Mouse (Mus musculus) kidney, adult 8-10 months (tissue): Measurements from ENCODE around the gene Tmem270.
A peak's percentile ranks its signal among the peaks of the same experiment; 100 is the strongest.
"Not testable (repeated sequence)": the region's sequence is repeated elsewhere in the genome, so short reads cannot be mapped to it uniquely, and the experiment has no call there.

Experiments
- DNase-seq, 2 experiments: peaks; one replicate each; pipeline ENCODE4 v3.0.0; 2022

Tmem270 gene

DNA sequence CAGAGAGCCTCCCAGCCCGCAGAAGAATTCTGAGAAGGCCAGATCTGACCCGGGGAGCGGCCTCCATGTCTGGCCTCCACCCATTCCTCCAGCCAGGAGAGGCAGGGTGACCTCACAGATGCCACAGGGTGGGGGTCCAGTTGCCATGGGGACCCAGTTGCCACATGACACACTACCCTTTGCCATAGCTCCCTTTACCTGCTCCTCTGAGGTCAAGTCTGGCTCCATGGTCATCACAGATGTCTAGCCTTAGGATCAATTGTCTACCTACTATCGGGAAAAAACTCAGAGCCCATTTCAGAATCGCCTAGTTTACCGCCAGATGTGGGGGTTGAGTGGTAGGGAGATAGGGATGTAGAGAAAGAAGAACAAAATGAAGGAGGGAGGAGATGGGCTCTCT lies at the start of gene Tmem270:
Gene Tmem270, minus strand, starts transcription at position 101 of the 400 bp plus-strand sequence.
- no peak for DNase-seq

DNA sequence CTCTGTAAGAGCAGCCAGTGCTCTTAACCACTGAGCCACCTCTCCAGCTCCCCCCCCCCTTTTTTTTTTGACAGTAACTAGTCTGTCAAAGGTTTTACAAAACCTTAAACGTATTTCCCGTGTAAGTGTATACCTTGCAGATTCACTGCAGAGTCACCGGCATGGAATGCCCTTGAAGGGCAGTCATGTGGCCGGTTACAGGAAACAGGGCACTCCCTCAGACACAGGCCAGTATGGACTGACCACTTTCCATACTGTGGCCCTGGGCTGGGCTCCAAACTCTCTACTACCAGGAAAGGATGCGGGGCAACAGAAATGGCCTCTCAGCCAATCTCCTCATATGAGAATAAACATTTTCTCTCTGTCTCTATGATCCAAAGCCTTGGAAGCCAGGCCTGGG lies 49.0 kb upstream of the Tmem270 start:
- no peak for DNase-seq

GRCm38 (mm10) chr5:134951053-134951884 lies 44.7 kb upstream of the Tmem270 start:
- DNase-seq: no peak

DNA sequence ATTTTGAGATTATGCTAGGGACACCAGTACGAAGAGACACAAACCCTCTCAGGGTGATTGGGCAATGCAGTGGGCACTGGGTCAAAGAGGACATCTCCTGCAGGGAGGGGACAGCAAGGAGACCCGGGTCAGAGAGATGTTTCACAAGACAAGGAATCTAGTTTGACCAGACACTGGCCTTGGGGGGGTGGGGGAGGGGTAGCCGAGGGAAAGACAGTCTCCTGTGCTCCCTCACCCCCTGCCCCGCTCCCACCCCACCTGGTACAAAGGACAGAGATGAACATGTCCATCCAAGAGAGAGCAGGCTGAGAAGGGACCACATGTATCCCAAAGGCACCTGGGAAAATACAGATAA lies 41.5 kb upstream of the Tmem270 start:
- DNase-seq: no peak

- no peak for DNase-seq
Observed at GRCm38 (mm10) chr5:134947420-134948084, 41.0 kb upstream of the Tmem270 start.

GRCm38 (mm10) chr5:134946857-134947255 lies 40.3 kb upstream of the Tmem270 start, which contains the start of gene Cldn4:
TSS of gene Cldn4 (minus strand) at chr5:134946934.
- peak; percentile 28 to 38 for DNase-seq

DNA sequence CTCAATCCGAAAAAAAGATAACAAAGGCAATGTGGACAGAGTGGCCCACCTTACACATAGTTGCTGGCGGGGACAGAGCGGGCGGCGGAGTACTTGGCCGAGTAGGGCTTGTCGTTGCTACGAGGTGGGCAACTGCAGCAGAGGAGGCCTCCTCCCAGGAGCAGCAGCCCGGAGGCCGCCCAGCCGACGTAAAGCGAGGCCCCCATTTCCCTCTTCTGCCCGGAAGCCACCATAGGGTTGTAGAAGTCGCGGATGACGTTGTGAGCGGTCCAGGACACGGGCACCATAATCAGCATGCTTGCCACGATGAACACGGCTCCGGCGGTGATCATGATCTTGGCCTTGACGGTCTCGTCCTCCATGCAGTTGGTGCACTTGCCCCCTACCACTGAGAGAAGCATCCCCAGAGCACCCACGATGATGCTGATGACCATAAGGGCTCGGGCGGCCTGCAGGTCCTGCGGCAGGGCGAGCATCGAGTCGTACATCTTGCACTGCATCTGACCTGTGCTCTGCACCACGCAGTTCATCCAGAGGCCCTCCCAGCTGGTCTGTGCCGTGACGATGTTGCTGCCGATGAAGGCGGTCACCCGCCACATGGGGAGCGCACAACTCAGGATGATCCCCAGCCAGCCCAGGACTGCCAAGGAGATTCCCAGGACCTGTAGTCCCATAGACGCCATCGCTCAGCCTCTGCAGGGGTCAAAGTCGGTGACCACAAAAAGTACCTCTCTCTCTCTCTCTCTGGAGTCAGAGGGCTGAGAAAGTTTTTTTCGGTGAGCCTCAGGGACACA lies 39.7 kb upstream of the Tmem270 start:
- DNase-seq: no peak

DNA sequence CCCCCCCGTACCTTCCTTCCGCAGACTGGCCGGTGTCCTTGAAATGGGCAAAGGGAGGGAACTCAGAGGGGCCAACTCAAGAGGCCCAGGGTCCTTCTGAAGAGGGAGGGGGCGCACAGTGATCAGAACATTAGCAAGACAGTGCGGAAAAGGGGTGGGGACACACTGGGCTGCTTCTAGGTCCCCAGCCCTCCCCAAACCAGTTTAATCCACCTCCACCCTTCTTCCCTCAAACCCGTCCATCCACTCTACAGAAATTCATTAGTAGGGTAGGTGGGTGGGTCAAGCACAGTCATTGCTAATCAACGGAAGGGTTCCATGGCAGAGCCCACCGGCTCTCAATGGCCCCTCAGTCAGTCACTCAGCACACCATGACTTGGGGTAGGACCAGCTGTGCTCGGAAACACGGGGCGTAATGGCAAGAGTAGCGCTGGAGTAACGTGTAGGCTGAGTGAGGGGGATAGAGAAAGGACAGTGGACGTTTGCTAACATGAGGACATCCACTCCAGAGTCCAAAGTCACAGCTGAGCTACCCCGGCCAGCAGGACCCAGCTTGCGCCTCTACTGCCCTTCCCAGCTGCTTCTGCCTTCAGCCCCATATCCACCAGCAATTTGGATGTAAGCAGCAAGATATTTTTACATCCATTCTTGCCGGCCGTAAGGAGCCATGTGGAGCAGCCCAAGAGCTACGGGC lies 38.9 kb upstream of the Tmem270 start:
- no peak for DNase-seq

GRCm38 (mm10) chr5:134944179-134944578 lies 37.6 kb upstream of the Tmem270 start:
- no peak for DNase-seq

DNA sequence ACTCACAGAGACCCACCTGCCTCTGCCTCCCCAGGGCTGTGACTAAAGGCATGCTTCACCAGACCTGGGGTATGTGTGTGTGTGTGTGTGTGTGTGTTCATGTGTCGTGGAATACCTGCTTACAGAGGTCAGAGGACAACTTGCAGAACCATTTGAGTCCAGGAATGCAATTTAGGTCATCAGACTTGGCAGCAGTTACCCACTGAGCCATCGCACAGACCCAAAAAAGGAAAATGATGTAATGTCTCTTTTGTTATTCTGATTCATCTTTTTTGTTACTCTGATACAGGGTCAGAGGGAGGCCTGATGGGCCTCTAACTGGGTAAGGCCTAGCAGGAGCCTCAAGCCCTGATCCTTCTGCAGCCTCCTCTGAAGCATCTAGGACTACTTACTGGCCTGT lies 36.2 kb upstream of the Tmem270 start:
- peak in 1 of 2 experiments; percentile 48 for DNase-seq

- peak in 1 of 2 experiments; percentile 48 for DNase-seq
Observed at GRCm38 (mm10) chr5:134941472-134942209, 35.1 kb upstream of the Tmem270 start.

DNA sequence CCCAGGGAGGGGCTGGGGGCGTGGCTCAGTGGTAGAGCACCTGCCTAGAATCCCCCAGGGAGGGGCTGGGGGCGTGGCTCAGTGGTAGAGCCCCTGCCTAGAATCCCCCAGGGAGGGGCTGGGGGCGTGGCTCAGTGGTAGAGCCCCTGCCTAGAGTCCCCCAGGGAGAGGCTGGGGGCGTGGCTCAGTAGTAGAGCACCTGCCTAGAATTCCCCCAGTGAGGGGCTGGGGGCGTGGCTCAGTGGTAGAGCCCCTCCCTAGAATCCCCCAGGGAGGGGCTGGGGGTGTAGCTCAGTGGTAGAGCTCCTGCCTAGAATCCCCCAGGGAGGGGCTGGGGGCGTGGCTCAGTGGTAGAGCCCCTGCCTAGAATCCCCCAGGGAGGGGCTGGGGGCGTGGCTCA lies 33.0 kb upstream of the Tmem270 start:
- DNase-seq: not testable (repeated sequence)

DNA sequence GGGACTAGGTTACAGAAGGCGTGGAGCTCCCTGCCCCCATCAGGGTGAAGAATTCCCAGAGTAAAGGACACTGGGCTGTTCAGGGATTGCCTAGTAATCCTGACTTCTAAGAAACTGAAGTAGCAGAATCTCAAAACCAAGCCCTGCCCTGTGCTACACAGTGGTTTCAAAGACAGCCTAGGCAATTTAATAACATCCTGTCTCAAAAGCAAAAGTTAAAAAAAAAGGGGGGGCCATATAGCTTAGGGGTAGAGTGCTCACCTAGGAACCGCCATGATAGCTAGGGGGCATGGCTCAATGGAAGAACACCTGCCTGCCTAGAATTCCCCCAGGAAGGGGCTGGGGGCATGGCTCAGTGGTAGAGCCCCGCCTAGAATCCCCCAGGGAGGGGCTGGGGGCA lies 32.5 kb upstream of the Tmem270 start:
- no peak for DNase-seq

- DNase-seq: no peak
Observed at GRCm38 (mm10) chr5:134936626-134937185, 30.2 kb upstream of the Tmem270 start.

- no peak for DNase-seq
Observed at GRCm38 (mm10) chr5:134936051-134936450, 29.5 kb upstream of the Tmem270 start.

DNA sequence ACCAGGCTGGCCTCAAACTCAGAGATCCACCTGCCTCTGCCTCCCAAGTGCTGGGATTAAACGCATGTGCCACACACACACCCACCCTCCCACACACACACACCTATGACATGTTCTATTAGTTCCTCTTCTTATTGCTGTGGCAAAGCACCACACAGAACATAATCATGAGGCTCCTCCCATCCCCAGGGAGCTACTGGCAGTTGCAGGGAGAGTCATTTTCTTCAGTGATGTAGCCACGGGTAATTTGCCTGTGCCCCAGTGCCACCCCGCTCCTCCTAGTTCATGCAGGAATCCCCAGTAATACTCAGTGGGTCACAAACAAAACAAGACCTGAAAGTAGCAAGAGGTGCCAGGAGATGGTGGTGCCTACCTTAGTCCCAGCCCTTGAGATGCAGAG lies 28.1 kb upstream of the Tmem270 start:
- DNase-seq: no peak

DNA sequence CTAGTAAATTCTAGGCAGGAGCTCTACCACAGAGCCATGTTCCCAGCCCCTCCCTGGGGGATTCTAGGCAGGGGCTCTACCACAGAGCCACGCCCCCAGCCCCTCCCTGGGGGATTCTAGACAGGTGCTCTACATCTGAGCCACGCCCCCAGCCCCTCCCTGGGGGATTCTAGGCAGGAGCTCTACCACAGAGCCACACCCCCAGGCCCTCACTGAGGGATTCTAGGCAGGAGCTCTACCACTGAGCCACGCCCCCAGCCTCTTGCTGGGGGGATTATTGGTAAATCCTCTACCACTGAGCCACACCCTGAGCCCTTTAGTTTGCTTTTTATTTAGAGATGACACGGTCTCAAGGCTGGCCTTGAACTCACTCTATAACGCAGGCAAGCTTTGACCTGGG lies 27.2 kb upstream of the Tmem270 start:
- not testable (repeated sequence) for DNase-seq

DNA sequence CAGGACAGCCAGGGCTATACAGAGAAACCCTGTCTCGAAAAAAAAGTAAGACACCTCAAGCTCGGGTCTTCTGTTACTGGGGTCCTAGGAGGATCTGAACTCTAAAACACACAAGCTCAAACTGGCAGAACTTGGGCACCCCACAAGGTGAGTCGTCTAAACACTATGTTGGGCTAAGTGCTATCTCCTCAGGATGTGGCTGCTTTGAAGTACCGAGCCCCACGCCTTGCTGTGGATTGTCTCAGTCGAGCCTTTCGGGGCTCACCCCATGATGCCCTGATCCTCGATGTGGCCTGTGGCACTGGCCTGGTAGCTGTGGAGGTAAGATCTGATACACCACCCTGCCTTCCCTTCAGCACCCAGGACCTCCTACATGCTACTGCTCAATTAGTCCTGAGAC lies 26.7 kb upstream of the Tmem270 start:
- no peak for DNase-seq

DNA sequence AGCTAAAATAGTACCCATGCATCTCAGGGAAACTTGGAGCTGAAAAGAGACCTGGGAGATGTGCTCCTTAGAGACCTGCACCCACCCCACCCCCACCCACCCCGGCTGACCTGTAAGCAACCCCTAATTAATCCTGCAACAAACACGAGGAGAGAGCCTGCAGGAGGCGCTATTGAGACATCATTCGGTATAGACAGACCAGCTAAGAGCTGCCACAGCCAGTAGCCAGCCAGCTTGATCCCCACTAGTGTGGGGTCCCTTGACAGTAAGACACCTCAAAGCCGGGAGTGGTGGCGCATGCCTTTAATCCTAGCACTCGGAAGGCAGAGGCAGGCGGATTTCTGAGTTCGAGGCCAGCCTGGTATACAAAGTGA lies 26.4 kb upstream of the Tmem270 start:
- DNase-seq: peak; percentile 56 to 66

DNA sequence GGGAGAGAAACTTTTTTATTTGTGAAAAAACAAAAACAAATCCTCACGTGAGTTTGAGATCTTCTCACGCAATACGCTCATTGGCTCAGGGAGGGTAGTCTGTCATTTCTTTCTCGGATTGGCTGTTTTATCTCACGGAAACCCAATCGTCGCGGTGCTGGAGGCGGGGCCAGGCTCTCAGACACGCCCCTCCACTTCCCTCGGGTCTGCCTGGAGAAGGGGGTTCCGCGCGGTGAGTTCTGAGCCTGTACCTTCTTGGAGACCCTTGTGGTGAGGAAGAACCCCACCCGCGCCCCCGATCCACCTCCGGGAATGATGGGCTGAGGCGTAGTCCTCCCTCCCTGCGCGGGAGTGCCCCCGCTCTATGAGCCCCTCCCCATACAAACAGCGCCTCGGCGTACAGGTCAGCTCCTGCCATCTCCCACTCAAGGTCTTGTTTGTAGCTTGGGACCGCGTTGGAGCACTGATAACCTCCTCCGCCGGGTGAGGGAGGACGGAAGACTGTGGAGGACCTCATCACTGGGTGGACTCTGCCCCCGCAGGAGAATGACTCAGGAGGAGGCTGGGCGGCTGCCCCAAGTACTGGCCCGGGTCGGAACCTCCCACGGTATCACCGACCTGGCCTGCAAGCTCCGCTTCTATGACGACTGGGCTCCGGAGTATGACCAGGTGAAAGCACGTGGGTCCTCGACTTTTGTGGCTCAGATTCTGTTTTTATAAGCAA lies 25.8 kb upstream of the Tmem270 start, which contains the start of gene Mettl27:
Gene Mettl27, plus strand, starts transcription at position 190 of the 724 bp plus-strand sequence.
- DNase-seq: peak; percentile 91 to 94

GRCm38 (mm10) chr5:134929988-134930387 lies 23.5 kb upstream of the Tmem270 start:
- DNase-seq: no peak
